Mouse (Mus musculus) embryonic fibroblast, embryonic 13.5 days (primary cell): ENCODE measurements around the gene Slc13a4.

Source experiments
- CTCF ChIP-seq: IDR thresholded peaks from 2 replicates; pipeline ENCODE4 v1.5.1; 2011; ENCODE audit warnings: mild to moderate bottlenecking, control low read depth, low read length, moderate library complexity, borderline replicate concordance; ENCODE audit not compliant: insufficient read depth
- POLR2A ChIP-seq: IDR thresholded peaks from 2 replicates; pipeline ENCODE4 v1.6.1; 2011; ENCODE audit warnings: low read depth, mild to moderate bottlenecking, control low read depth, low read length, moderate library complexity

DNA sequence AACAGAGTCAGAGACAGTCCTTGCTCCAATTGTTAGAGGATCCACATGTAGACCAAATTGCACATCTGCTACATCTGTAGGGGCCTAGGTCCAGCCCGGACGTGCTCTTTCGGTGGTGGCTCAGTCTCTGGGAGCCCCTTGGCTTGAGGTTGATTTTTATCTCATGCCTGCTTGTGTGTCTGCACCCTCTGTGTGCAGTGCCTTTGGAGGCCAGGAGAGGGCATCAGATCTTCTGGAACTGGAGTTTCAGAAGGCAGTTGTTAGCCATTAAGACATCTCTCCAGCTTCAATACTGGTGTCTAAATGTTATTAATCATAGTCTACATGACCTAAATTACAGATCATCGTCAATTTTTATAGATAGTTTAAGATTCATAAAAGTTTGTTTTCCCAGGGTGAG lies 64.7 kb downstream of the Slc13a4 start:
- TF ChIP-seq POLR2A, result no peak
- TF ChIP-seq CTCF, result no peak
